Mouse (Mus musculus): ENCODE results near the gene Ints5.
A peak's percentile ranks its signal among the peaks of the same experiment; 100 is the strongest.

The Ints5 gene

GRCm38 (mm10) chr19:8898576-8898975 is 5.8 kb downstream of the Ints5 start:
- Histone ChIP-seq H3K27me3 (ENCODE audit: control insufficient read depth, insufficient read depth, low read length, poor library complexity, severe bottlenecking) (no peaks in the 10 kb centered on the region), H3K36me3 (ENCODE audit: control insufficient read depth, insufficient read depth, low read length, poor library complexity, severe bottlenecking) (peaks cover 6% of the 10 kb centered on the region; the same call in 1 of the 2 replicates)
- DNase-seq (ENCODE audit: low read depth, low spot score) = no peak

GRCm38 (mm10) chr19:8899079-8899478 is 6.3 kb downstream of the Ints5 start:
- no peaks in the 10 kb centered on the region for H3K27me3 ChIP-seq (ENCODE audit: control insufficient read depth, insufficient read depth, low read length, poor library complexity, severe bottlenecking)
- peaks cover 7% of the 10 kb centered on the region; the same call in 1 of the 2 replicates for H3K36me3 ChIP-seq (ENCODE audit: control insufficient read depth, insufficient read depth, low read length, poor library complexity, severe bottlenecking)
- DNase-seq (ENCODE audit: low read depth, low spot score) = no peak

- Histone ChIP-seq H3K27me3 (ENCODE audit: control insufficient read depth, insufficient read depth, low read length, poor library complexity, severe bottlenecking) (no peaks in the 10 kb centered on the region), H3K36me3 (ENCODE audit: control insufficient read depth, insufficient read depth, low read length, poor library complexity, severe bottlenecking) (peaks cover 16% of the 10 kb centered on the region)
- no peak for DNase-seq (ENCODE audit: low read depth, low spot score)
Observed at GRCm38 (mm10) chr19:8903412-8903811, 10.6 kb downstream of the Ints5 start.

GRCm38 (mm10) chr19:8908531-8908930 is 15.7 kb downstream of the Ints5 start:
- Histone ChIP-seq H3K36me3 (ENCODE audit: control insufficient read depth, insufficient read depth, low read length, poor library complexity, severe bottlenecking) (peaks cover 30% of the 10 kb centered on the region), H3K27me3 (ENCODE audit: control insufficient read depth, insufficient read depth, low read length, poor library complexity, severe bottlenecking) (no peaks in the 10 kb centered on the region)
- DNase-seq (ENCODE audit: low read depth, low spot score) = no peak

GRCm38 (mm10) chr19:8911810-8912209 is 19.0 kb downstream of the Ints5 start:
- no peaks in the 10 kb centered on the region for H3K27me3 ChIP-seq (ENCODE audit: control insufficient read depth, insufficient read depth, low read length, poor library complexity, severe bottlenecking)
- no peak for DNase-seq (ENCODE audit: low read depth, low spot score)
- H3K36me3 ChIP-seq (ENCODE audit: control insufficient read depth, insufficient read depth, low read length, poor library complexity, severe bottlenecking) = peaks cover 34% of the 10 kb centered on the region

- Histone ChIP-seq H3K27me3 (ENCODE audit: control insufficient read depth, insufficient read depth, low read length, poor library complexity, severe bottlenecking) (no peaks in the 10 kb centered on the region), H3K36me3 (ENCODE audit: control insufficient read depth, insufficient read depth, low read length, poor library complexity, severe bottlenecking) (peaks cover 23% of the 10 kb centered on the region)
- DNase-seq (ENCODE audit: low read depth, low spot score) = no peak
Observed at GRCm38 (mm10) chr19:8914212-8914611, 21.4 kb downstream of the Ints5 start.

- H3K36me3 ChIP-seq (ENCODE audit: control insufficient read depth, insufficient read depth, low read length, poor library complexity, severe bottlenecking) = peaks cover 9% of the 10 kb centered on the region
- DNase-seq (ENCODE audit: low read depth, low spot score) = peak; percentile 37
- H3K27me3 ChIP-seq (ENCODE audit: control insufficient read depth, insufficient read depth, low read length, poor library complexity, severe bottlenecking) = no peaks in the 10 kb centered on the region
Observed at GRCm38 (mm10) chr19:8919000-8919399, 26.2 kb downstream of the Ints5 start.

GRCm38 (mm10) chr19:8919684-8920072 is 26.9 kb downstream of the Ints5 start:
- H3K36me3 ChIP-seq (ENCODE audit: control insufficient read depth, insufficient read depth, low read length, poor library complexity, severe bottlenecking) = peaks cover 3% of the 10 kb centered on the region
- DNase-seq (ENCODE audit: low read depth, low spot score) = no peak
- no peaks in the 10 kb centered on the region for H3K27me3 ChIP-seq (ENCODE audit: control insufficient read depth, insufficient read depth, low read length, poor library complexity, severe bottlenecking)

GRCm38 (mm10) chr19:8920073-8920736 is 27.4 kb downstream of the Ints5 start, which contains the start of gene B3gat3:
B3gat3 (plus strand) TSS chr19:8920374.
- Histone ChIP-seq H3K27me3 (ENCODE audit: control insufficient read depth, insufficient read depth, low read length, poor library complexity, severe bottlenecking) (no peaks in the 10 kb centered on the region), H3K36me3 (ENCODE audit: control insufficient read depth, insufficient read depth, low read length, poor library complexity, severe bottlenecking) (peaks cover 3% of the 10 kb centered on the region)
- peak; percentile 76 for DNase-seq (ENCODE audit: low read depth, low spot score)

GRCm38 (mm10) chr19:8920836-8921291 is 28.1 kb downstream of the Ints5 start:
- Histone ChIP-seq H3K27me3 (ENCODE audit: control insufficient read depth, insufficient read depth, low read length, poor library complexity, severe bottlenecking) (no peaks in the 10 kb centered on the region), H3K36me3 (ENCODE audit: control insufficient read depth, insufficient read depth, low read length, poor library complexity, severe bottlenecking) (peaks cover 3% of the 10 kb centered on the region)
- peak; percentile 51 for DNase-seq (ENCODE audit: low read depth, low spot score)

- peaks cover 1% of the 10 kb centered on the region for H3K36me3 ChIP-seq (ENCODE audit: control insufficient read depth, insufficient read depth, low read length, poor library complexity, severe bottlenecking)
- DNase-seq (ENCODE audit: low read depth, low spot score) = no peak
- H3K27me3 ChIP-seq (ENCODE audit: control insufficient read depth, insufficient read depth, low read length, poor library complexity, severe bottlenecking) = no peaks in the 10 kb centered on the region
Observed at GRCm38 (mm10) chr19:8921741-8922140, 28.9 kb downstream of the Ints5 start.

- peak; percentile 22 for DNase-seq (ENCODE audit: low read depth, low spot score)
- Histone ChIP-seq H3K27me3 (ENCODE audit: control insufficient read depth, insufficient read depth, low read length, poor library complexity, severe bottlenecking) (no peaks in the 10 kb centered on the region), H3K36me3 (ENCODE audit: control insufficient read depth, insufficient read depth, low read length, poor library complexity, severe bottlenecking) (peaks cover 5% of the 10 kb centered on the region)
Observed at GRCm38 (mm10) chr19:8926766-8927165, 34.0 kb downstream of the Ints5 start.

- Histone ChIP-seq H3K27me3 (ENCODE audit: control insufficient read depth, insufficient read depth, low read length, poor library complexity, severe bottlenecking) (no peaks in the 10 kb centered on the region), H3K36me3 (ENCODE audit: control insufficient read depth, insufficient read depth, low read length, poor library complexity, severe bottlenecking) (peaks cover 3% of the 10 kb centered on the region)
- no peak for DNase-seq (ENCODE audit: low read depth, low spot score)
Observed at GRCm38 (mm10) chr19:8927891-8928525, 35.2 kb downstream of the Ints5 start.

- Histone ChIP-seq H3K27me3 (ENCODE audit: control insufficient read depth, insufficient read depth, low read length, poor library complexity, severe bottlenecking) (no peaks in the 10 kb centered on the region), H3K36me3 (ENCODE audit: control insufficient read depth, insufficient read depth, low read length, poor library complexity, severe bottlenecking) (peaks cover 3% of the 10 kb centered on the region)
- DNase-seq (ENCODE audit: low read depth, low spot score) = no peak
Observed at GRCm38 (mm10) chr19:8928689-8929223, 36.0 kb downstream of the Ints5 start.
